Mouse (Mus musculus): ENCODE results near the gene Olfr509. TPM values are rescaled to one million over a fixed set of nuclear protein-coding genes. Genes with fewer than 3 reads are reported as not detected.

Olfr509 gene
- polyA plus RNA-seq (2017; shearing (Covaris generic)): not detected

GRCm38 (mm10) chr7:108651806-108652205 lies at the start of gene Olfr509:
Olfr509 (minus strand) TSS chr7:108651906.

GRCm38 (mm10) chr7:108666118-108666517 lies 14.4 kb upstream of the Olfr509 start, which contains the start of gene Olfr510:
Olfr510 (plus strand) TSS chr7:108666418.

DNA sequence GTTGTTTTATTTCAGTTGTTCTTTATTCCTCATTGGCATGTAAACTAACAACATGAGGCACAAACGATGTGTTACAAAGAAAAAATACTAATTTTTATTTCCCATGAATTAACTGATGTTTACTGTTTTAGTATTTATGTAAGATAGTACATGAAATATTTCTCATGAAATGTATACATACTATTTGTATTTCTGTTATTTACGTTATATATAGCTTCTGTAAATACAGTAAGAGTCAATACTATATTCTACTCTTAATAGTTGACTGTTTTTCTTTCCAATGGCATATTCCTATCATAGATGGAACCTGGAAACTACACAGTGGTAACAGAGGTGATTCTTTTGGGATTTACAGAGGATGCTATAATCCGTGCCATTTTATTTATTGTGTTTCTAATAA lies 22.0 kb downstream of the Olfr509 start, which contains the start of gene Olfr508:
Gene Olfr508 (plus strand): TSS at position 301 of the 400 bp plus-strand sequence.

DNA sequence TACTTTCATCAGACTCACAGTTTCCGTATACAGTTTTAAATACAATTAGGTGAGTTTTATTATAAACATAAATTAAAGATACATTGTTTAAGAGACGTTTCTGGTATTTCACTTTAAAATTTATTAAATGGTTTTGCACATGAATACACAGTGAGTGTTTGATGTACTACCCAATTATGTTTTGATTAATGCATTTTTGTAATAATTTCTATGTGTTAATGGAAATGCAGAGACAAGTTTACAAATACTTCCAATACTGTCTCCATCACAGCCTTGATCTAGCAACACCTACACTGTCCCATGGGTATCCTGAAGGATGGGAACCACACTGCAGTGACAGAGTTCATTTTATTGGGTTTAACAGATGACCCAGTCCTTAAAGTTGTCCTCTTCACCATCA lies 30.2 kb downstream of the Olfr509 start, which contains the start of gene Olfr507:
Gene Olfr507 (plus strand): TSS at position 301 of the 400 bp plus-strand sequence.

DNA sequence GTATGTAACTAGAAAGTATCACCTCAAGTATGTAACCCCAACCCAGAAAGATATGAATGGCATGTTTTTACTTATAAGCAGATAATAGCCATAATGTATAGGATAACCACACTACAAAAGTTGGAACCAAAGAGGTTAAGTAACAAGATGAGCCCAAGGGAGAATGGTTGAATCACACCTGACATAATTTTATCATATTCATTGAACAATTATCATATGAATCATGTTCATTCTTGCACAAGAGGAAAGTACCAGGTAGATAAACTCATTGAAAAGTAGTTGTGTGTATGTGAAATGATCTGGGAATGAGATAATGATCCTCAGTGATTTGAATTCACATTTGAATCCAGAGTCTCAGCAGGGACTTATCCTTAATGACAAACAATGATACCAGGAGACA lies 41.2 kb downstream of the Olfr509 start, which contains the start of gene Olfr506:
Gene Olfr506 (plus strand): TSS at position 301 of the 400 bp plus-strand sequence.

Other genes with a start within 250 kb of the Olfr509 start
- gene Olfr497, start 231.5 kb downstream of the Olfr509 start, polyA plus RNA-seq (2017; shearing (Covaris generic)): not detected
- not detected for gene Olfr498, start 186.6 kb downstream of the Olfr509 start, polyA plus RNA-seq (2017; shearing (Covaris generic))
- gene Olfr502, start 126.8 kb downstream of the Olfr509 start, polyA plus RNA-seq (2017; shearing (Covaris generic)): not detected
- not detected for gene Olfr503, start 107.4 kb downstream of the Olfr509 start, polyA plus RNA-seq (2017; shearing (Covaris generic))
- not detected for gene Olfr504, start 86.1 kb downstream of the Olfr509 start, polyA plus RNA-seq (2017; shearing (Covaris generic))
- not detected for gene Olfr506, start 41.1 kb downstream of the Olfr509 start, polyA plus RNA-seq (2017; shearing (Covaris generic))
- not detected for gene Olfr507, start 30.1 kb downstream of the Olfr509 start, polyA plus RNA-seq (2017; shearing (Covaris generic))
- gene Olfr508, start 21.9 kb downstream of the Olfr509 start, polyA plus RNA-seq (2017; shearing (Covaris generic)): not detected
- gene Olfr510, start 14.5 kb upstream of the Olfr509 start, polyA plus RNA-seq (2017; shearing (Covaris generic)): not detected
- not detected for gene Olfr512, start 61.4 kb upstream of the Olfr509 start, polyA plus RNA-seq (2017; shearing (Covaris generic))
- gene Olfr513, start 99.1 kb upstream of the Olfr509 start, polyA plus RNA-seq (2017; shearing (Covaris generic)): not detected
- gene Olfr514, start 174.1 kb upstream of the Olfr509 start, polyA plus RNA-seq (2017; shearing (Covaris generic)): not detected
- gene Olfr516, start 198.6 kb upstream of the Olfr509 start, polyA plus RNA-seq (2017; shearing (Covaris generic)): not detected
- not detected for gene Olfr517, start 220.5 kb upstream of the Olfr509 start, polyA plus RNA-seq (2017; shearing (Covaris generic))
- not detected for gene Olfr518, start 233.1 kb upstream of the Olfr509 start, polyA plus RNA-seq (2017; shearing (Covaris generic))
- not detected for gene Olfr519, start 242.5 kb upstream of the Olfr509 start, polyA plus RNA-seq (2017; shearing (Covaris generic))

All from naive thymus-derived CD4-positive, alpha-beta T cell, adult 5 months (primary cell).